Mouse (Mus musculus) frontal cortex, postnatal 25 days (tissue): ENCODE data around the gene Gm11554.
"Not testable (repeated sequence)": the region's sequence is repeated elsewhere in the genome, so short reads cannot be mapped to it uniquely, and the experiment has no call there.

Source experiments
- DNase-seq, 2 experiments: peaks; one replicate each; pipeline ENCODE4 v3.0.0; 2022; ENCODE audit warnings: low spot score in 2 of 2

Gene Gm11554

DNA sequence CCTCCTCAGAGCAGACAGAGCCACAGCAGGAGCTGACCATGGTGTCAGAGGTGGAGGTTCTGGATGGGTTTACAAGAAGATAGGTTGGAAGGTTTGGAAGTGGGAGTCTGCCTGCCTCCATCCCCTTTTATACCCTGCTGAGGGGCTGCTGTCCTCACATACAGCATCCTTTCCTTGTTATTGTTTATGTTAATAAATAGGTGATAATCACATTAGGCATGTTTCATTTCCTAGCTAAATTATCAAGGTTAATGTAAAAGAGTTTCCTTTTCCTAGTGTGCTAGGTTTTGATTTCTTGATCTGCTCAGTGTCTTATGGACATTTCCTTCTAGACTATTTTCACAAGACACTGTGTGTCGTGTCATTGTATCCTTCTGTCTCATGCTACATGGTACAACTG is at the start of gene Gm11554:
Gene Gm11554 (minus strand): TSS at position 101 of the 400 bp plus-strand sequence.
- DNase-seq, result not testable (repeated sequence)

DNA sequence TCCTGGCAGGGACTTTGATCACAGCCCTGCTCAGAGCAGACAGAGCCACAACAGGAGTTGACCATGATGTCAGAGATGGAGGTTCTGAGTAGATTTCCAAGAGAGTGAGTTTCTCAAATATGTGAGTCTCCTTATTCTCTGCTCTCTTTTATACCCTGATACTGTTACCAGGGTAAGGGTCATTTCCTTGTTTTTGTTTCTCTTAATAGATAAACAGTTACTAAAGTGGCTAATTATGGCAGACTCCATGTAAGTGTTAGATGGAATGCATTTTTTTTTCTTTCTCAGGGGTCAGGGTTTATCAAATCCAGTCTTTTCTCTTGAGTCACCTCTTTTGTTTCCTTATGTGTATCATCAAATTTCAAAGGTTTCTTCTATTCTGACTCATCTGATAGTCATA is 47.3 kb upstream of the Gm11554 start, which contains the start of gene Krtap4-16:
Gene Krtap4-16 (minus strand): TSS at position 101 of the 400 bp plus-strand sequence.
- DNase-seq, result no peak

DNA sequence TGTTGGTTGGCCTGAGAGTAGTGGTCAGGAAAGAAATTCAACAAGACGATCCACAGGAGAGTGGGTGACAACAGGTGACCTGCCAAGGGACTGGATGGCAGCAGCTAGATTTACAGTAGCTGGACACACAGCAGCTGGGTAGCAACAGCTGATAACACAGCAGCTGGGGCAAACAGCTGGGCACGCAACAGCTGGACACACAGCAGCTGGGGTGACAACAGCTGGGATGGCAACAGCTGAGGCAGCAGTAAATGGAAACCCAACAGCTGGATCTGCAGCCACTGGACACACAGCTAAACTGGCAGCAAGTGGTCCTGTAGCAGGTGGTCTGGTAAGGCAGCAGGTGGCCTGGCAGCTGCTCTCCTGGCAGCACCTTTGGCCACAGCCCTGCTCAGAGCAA is 42.5 kb upstream of the Gm11554 start:
- no peak for DNase-seq

DNA sequence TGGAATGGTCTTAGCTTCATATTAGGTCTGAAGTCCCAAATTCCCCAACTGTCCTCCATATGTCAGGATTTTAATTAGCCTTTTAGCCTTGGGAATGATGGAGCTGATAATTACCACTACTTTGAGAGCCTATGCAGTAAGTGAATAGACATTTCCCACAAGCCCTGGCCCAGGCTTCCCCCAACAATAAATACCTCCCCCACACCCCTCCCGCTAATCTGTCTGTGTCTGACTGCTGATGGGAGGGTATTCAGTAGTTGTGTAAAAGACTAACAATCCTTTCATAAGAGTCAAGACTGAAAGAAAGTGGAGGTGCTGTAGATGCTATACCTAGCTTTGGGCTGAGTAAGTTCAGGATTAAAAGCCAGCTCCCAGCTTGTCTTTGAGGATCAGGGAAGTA is 37.9 kb upstream of the Gm11554 start:
- DNase-seq, result no peak

DNA sequence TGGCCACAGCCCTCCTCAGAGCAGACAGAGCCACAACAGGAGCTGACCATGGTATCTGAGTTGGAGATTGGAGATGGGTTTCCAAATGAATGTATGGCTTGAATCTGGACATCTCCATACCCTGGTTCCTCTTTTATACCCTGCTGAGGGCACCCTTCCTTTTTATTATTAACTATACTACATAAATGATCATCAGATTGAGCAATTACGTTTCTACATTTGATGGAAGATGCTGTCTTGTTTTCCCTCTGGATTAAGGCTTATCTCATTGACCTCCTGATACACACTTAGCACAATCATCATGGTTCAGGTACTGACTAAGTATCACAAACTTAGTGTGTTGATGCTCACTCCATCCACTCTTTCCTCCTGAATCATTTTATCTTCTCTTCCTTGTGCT is 33.7 kb upstream of the Gm11554 start, which contains the start of gene 2300003K06Rik:
Gene 2300003K06Rik (minus strand): TSS at position 101 of the 400 bp plus-strand sequence.
- DNase-seq, result no peak

DNA sequence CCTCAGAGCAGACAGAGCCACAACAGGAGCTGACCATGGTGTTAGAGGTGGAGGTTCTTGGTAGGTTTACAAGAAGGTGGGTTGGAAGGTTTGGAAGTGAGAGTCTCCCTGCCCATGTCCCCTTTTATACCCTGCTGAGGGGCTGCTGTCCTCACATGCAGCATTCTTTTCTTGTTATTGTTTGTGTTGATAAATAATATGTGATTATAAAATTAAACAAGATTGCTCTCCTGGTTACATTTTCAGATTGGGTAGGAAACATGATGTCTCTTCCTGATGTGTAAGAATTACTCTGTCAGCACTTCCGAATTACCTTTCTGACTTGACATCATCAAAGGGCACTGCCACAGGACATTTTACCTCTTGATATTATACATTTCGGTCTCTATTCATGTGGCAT is 11.3 kb upstream of the Gm11554 start, which contains the start of gene Gm11564:
Gene Gm11564 (minus strand): TSS at position 101 of the 400 bp plus-strand sequence.
- DNase-seq, result not testable (repeated sequence)

DNA sequence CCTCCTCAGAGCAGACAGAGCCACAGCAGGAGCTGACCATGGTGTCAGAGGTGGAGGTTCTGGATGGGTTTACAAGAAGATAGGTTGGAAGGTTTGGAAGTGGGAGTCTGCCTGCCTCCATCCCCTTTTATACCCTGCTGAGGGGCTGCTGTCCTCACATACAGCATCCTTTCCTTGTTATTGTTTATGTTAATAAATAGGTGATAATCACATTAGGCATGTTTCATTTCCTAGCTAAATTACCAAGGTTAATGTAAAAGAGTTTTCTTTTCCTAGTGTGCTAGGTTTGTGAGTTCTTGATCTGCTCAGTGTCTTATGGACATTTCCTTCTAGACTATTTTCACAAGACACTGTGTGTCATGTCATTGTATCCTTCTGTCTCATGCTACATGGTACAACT is 5.5 kb upstream of the Gm11554 start, which contains the start of gene Krtap4-13:
Gene Krtap4-13 (minus strand): TSS at position 101 of the 400 bp plus-strand sequence.
- not testable (repeated sequence) for DNase-seq

DNA sequence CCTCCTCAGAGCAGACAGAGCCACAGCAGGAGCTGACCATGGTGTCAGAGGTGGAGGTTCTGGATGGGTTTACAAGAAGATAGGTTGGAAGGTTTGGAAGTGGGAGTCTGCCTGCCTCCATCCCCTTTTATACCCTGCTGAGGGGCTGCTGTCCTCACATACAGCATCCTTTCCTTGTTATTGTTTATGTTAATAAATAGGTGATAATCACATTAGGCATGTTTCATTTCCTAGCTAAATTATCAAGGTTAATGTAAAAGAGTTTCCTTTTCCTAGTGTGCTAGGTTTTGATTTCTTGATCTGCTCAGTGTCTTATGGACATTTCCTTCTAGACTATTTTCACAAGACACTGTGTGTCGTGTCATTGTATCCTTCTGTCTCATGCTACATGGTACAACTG is 5.4 kb downstream of the Gm11554 start, which contains the start of gene Gm11569:
Gene Gm11569 (minus strand): TSS at position 101 of the 400 bp plus-strand sequence.
- not testable (repeated sequence) for DNase-seq

DNA sequence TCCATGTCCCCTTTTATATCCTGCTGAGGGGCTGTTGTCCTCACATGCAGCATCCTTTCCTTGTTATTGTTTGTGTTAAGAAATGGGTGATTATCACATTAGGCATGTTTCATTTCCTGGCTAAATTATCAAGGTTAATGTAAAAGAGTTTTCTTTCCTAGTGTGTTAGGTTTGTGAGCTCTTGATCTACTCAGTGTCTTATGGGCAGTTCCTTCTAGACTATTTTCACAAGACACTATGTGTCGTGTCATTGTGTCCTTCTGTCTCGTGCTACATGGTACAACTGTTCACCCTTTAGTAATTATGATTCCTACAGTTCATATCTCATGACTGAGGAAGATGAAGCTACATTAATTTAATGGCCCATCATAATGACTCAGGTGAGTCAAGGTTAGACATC is 10.9 kb downstream of the Gm11554 start, which contains the start of gene Gm11596:
Gene Gm11596 (minus strand): TSS at position 101 of the 400 bp plus-strand sequence.
- no peak for DNase-seq

DNA sequence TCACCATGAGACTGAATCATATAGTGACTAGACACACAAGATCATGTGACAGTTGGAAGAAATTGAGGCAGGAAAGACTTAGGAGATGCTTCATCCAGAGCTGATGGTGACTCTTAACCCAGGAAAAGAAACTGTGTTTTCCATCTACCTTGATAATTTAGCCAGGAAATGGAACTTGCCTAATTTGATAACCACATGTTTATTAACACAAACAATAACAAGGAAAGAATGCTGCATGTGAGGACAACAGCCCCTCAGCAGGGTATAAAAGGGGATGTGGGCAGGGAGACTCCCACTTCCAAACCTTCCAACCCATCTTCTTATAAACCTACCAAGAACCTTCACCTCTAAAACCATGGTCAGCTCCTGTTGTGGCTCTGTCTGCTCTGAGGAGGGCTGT is 19.3 kb downstream of the Gm11554 start, which contains the start of gene Krtap4-9:
Gene Krtap4-9 (plus strand): TSS at position 301 of the 400 bp plus-strand sequence.
- DNase-seq, result not testable (repeated sequence)

DNA sequence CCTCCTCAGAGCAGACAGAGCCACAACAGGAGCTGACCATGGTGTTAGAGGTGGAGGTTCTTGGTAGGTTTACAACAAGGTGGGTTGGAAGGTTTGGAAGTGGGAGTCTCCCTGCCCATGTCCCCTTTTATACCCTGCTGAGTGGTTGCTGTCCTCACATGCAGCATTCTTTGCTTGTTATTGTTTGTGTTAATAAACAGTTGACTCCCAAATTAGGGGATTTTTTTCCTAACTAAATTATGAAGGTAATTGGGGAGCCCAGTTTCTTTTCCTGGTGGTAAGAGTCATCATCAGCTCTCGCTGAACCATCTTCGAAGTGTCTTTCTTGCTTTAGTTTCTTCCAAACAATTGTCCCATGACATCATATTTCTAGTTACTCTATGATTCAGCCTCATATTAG is 23.6 kb downstream of the Gm11554 start, which contains the start of gene Krtap4-8:
Gene Krtap4-8 (minus strand): TSS at position 101 of the 400 bp plus-strand sequence.
- no peak for DNase-seq

DNA sequence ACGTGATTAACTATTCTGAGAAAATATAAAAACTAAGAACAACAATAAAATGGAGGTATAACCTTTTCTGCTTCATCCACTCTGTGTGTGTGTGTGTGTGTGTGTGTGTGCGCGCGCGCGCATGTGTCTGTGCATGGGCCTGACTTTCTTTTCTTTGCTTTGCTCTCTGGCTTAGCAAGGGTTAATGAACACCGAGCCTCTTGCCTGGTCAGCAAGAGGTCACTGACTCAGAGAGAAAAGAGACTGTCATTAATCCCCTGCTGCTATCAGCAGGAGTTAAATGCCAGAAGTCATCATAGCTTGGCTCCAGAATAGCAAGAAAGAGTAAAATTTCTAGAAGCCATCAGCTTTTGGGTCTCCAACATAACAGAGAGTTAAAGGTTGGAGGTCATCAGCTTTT is 25.8 kb downstream of the Gm11554 start:
- DNase-seq, result no peak

DNA sequence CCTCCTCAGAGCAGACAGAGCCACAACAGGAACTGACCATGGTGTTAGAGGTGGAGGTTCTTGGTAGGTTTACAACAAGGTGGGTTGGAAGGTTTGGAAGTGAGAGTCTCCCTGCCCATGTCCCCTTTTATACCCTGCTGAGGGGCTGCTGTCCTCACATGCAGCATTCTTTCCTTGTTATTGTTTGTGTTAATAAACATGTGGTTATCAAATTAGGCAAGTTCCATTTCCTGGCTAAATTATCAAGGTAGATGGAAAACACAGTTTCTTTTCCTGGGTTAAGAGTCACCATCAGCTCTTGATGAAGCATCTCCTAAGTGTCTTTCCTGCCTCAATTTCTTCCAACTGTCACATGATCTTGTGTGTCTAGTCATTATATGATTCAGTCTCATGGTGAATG is 31.4 kb downstream of the Gm11554 start, which contains the start of gene Gm11595:
Gene Gm11595 (minus strand): TSS at position 101 of the 400 bp plus-strand sequence.
- not testable (repeated sequence) for DNase-seq

DNA sequence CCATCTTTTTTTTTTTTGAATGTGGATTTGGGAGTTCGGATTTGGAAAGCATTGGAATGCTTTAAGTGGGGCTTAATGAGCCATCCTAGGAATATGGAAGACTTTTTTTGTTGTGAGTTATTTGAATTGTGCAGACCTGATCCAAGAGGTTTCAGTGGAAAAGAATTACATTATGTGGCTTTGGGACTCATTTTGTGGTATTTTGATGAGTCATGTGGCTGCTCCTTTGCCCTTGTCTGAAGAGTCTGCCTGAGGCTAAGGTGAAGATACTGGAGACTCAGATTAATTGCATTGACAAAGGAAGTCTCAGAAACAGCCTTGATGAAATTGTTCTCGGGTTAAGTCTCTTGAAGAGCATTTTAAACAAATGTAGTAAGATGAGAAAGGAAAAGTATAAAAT is 35.8 kb downstream of the Gm11554 start:
- DNase-seq, result no peak

DNA sequence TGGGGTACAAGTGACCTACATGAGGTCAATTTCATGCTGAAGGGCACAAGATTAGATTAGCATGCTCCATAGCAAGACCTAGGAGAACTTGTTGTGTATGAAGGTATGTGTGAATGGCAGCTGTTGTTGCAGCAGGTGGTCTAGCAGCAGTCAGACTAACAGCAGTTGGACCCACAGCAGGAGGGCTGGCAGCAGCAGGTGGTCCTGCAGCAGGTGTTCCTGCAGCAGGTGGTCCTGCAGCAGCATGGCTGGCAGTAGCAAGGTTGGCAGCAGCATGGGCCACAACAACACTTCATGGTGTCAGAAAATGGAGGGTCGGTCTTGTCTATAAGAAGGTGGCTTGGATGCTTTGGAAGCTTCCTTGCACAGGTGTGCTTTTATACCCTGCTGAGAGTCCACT is 45.4 kb downstream of the Gm11554 start:
- DNase-seq, result no peak
